Mouse (Mus musculus) cerebellum, adult 2 months (tissue): ENCODE results near the gene Ciao2a.

Experiments
- CTCF ChIP-seq: fragments of 200-500 bp; IDR thresholded peaks from 2 replicates; pipeline ENCODE4 v1.5.1; 2011; ENCODE audit warnings: low read depth, mild to moderate bottlenecking, control low read depth, low read length, moderate library complexity, borderline replicate concordance; ENCODE audit not compliant: insufficient read depth
- POLR2A ChIP-seq: fragments of 200-500 bp; IDR thresholded peaks from 2 replicates; pipeline ENCODE4 v1.6.1; 2011; ENCODE audit warnings: low read length, control low read depth, borderline replicate concordance; ENCODE audit not compliant: insufficient read depth

GRCm38 (mm10) chr9:66131466-66131865, 5.1 kb downstream of the Ciao2a start:
- TF ChIP-seq CTCF = no peak
- no peak for TF ChIP-seq POLR2A
